8 mouse cellular contexts compared by ENCODE assay signal in genomic region chr17:56163523-56164102, GRCm38 (mm10). TPM values are rescaled to one million over a fixed set of nuclear protein-coding genes. Genes with fewer than 3 reads are reported as not detected.
DNase-seq lines count a peak whose midpoint lies in the region; ATAC-seq and TF ChIP-seq lines count a peak whose summit lies in the region.

No protein-coding gene starts in this region.

- no peak for ATAC-seq in kidney, postnatal 0 days (replicated peaks; ENCODE audit: low FRiP score, low read depth)
- ATAC-seq in limb, embryonic 15.5 days (ENCODE audit: insufficient number of reproducible peaks, low FRiP score, low TSS enrichment, low read depth): no peak
- ATAC-seq in erythroid progenitor cell, adult 5-6 weeks (replicated peaks; ENCODE audit: low FRiP score, poor library complexity, severe bottlenecking): no peak

- H3K4me1 ChIP-seq in kidney, postnatal 0 days (replicated peaks; ENCODE audit: insufficient read depth, low read length): peaks cover 5% of the 10 kb centered on the region
- peaks cover 22% of the 10 kb centered on the region for H3K4me1 ChIP-seq in limb, embryonic 15.5 days
- peaks cover 24% of the 10 kb centered on the region for H3K4me1 ChIP-seq in thymus, adult 2 months (replicated peaks; ENCODE audit: control insufficient read depth, insufficient read depth, low read length)

- peak; percentile 52 for DNase-seq in adrenal gland, postnatal 14 days
- no peak for DNase-seq in adrenal gland, postnatal 4 days (ENCODE audit: low spot score in 2 of 2)
- DNase-seq in kidney, postnatal 0 days (ENCODE audit: low spot score): no peak
- no peak for DNase-seq in kidney, adult 8-10 months
- DNase-seq in thymus, adult 2 months: peak; percentile 72
- DNase-seq in gastrocnemius, postnatal 14 days: no peak

- WGBS in kidney, postnatal 0 days: 66% methylated on average over 6 of the region's 6 CpGs
- WGBS in limb, embryonic 15.5 days: 77% methylated on average over 6 of the region's 6 CpGs
- WGBS in thymus, adult 2 months: 24% methylated on average over 6 of the region's 6 CpGs

- no peak for TF ChIP-seq POLR2A in thymus, adult 2 months (IDR thresholded peaks at IDR 0.05; ENCODE audit: control insufficient read depth, extremely low read depth, insufficient read depth, low read length, poor library complexity)

- H3K9me3 ChIP-seq in kidney, postnatal 0 days (replicated peaks; ENCODE audit: low read length): no peaks in the 10 kb centered on the region
- no peaks in the 10 kb centered on the region for H3K9me3 ChIP-seq in limb, embryonic 15.5 days

- H3K4me2 ChIP-seq in kidney, postnatal 0 days (ENCODE audit: low read length): peak overlapping the region; percentile 60
- peak overlapping the region; percentile 81 for H3K4me2 ChIP-seq in limb, embryonic 15.5 days

- no peaks in the 10 kb centered on the region for H3K36me3 ChIP-seq in kidney, postnatal 0 days (ENCODE audit: insufficient read depth, low read length)
- no peaks in the 10 kb centered on the region for H3K36me3 ChIP-seq in limb, embryonic 15.5 days
- H3K36me3 ChIP-seq in thymus, adult 2 months (ENCODE audit: control insufficient read depth, insufficient read depth, low read length): no peaks in the 10 kb centered on the region

- TF ChIP-seq CTCF in kidney, postnatal 0 days (IDR thresholded peaks at IDR 0.05; ENCODE audit: low read depth): no peak
- no peak for TF ChIP-seq CTCF in thymus, adult 2 months (IDR thresholded peaks at IDR 0.05; ENCODE audit: borderline replicate concordance, control insufficient read depth, extremely low read depth, insufficient read depth, low read length, poor library complexity)

- H3K27ac ChIP-seq in kidney, postnatal 0 days: no peak overlapping the region
- no peak overlapping the region for H3K27ac ChIP-seq in limb, embryonic 15.5 days
- H3K27ac ChIP-seq in thymus, adult 2 months (ENCODE audit: control insufficient read depth, insufficient read depth, low read length): peak overlapping the region; percentile 60

- H3K27me3 ChIP-seq in kidney, postnatal 0 days (ENCODE audit: insufficient read depth, low read length): no peaks in the 10 kb centered on the region
- peaks cover 11% of the 10 kb centered on the region for H3K27me3 ChIP-seq in limb, embryonic 15.5 days
- no peaks in the 10 kb centered on the region for H3K27me3 ChIP-seq in thymus, adult 2 months (ENCODE audit: control insufficient read depth, insufficient read depth, low read length)

- H3K9ac ChIP-seq in kidney, postnatal 0 days (ENCODE audit: low read depth, low read length): no peak overlapping the region
- H3K9ac ChIP-seq in limb, embryonic 15.5 days: no peak overlapping the region

- intact Hi-C loops in gastrocnemius, postnatal 14 days (cut with DNase I; ENCODE audit: low total_unique reads): no loop called here

- H3K4me3 ChIP-seq in kidney, postnatal 0 days (replicated peaks; ENCODE audit: low read depth, low read length): 0 out of 2 replicates have a peak overlapping the region, but pooled peaks have one; percentile 32
- peak overlapping the region; percentile 48; the same call in 1 of the 2 replicates for H3K4me3 ChIP-seq in limb, embryonic 15.5 days
- H3K4me3 ChIP-seq in thymus, adult 2 months (ENCODE audit: control insufficient read depth, insufficient read depth, low read length): peak overlapping the region; percentile 22; the same call in 1 of the 2 replicates

RNA-seq across cellular contexts. Expression of gene Tnfaip8l1, which starts 1.3 kb away (rescaled TPM):
- 8.2 and 8.6 TPM in 2 replicates for total RNA-seq in adrenal gland, postnatal 14 days (2021)
- total RNA-seq in adrenal gland, postnatal 4 days (2021): 1 to 10 TPM; 8.0 to 9.2 TPM
- 7.4 and 7.8 TPM in 2 replicates for polyA plus RNA-seq in kidney, postnatal 0 days (2015; fragmentation: Nextera tagmentation; extraction: Ambion mirVana)
- polyA plus RNA-seq in limb, embryonic 15.5 days (2015; fragmentation: Nextera tagmentation; extraction: Ambion mirVana): 11.3 and 13.1 TPM in 2 replicates
- 21.6 and 26.8 TPM in 2 replicates for polyA plus RNA-seq in thymus, adult 2 months (2012; rRNA removed)
- 1.3 and 1.4 TPM in 2 replicates for total RNA-seq in erythroid progenitor cell, adult 5-6 weeks (2015; ENCODE audit: low replicate concordance)
- total RNA-seq in erythroid progenitor cell, adult 5-6 weeks (2017; ENCODE audit: low replicate concordance): 0.26 and 1.6 TPM in 2 replicates
- total RNA-seq in gastrocnemius, postnatal 14 days (2021): 1 to 10 TPM; 3.5 TPM

RNA-seq across cellular contexts. Expression of gene Mydgf, which starts 20.1 kb away (rescaled TPM):
- 61.6 and 63.5 TPM in 2 replicates for total RNA-seq in adrenal gland, postnatal 14 days (2021)
- 10 to 100 TPM; 65.9 to 66.3 TPM for total RNA-seq in adrenal gland, postnatal 4 days (2021)
- 83.0 and 85.0 TPM in 2 replicates for polyA plus RNA-seq in kidney, postnatal 0 days (2015; fragmentation: Nextera tagmentation; extraction: Ambion mirVana)
- 108 and 119 TPM in 2 replicates for polyA plus RNA-seq in limb, embryonic 15.5 days (2015; fragmentation: Nextera tagmentation; extraction: Ambion mirVana)
- 57.4 and 62.3 TPM in 2 replicates for polyA plus RNA-seq in thymus, adult 2 months (2012; rRNA removed)
- total RNA-seq in erythroid progenitor cell, adult 5-6 weeks (2015; ENCODE audit: low replicate concordance): 9.6 and 11.2 TPM in 2 replicates
- total RNA-seq in erythroid progenitor cell, adult 5-6 weeks (2017; ENCODE audit: low replicate concordance): 5.6 and 6.8 TPM in 2 replicates
- 10 to 100 TPM; 23.4 to 26.4 TPM for total RNA-seq in gastrocnemius, postnatal 14 days (2021)

RNA-seq across cellular contexts. Expression of gene Sema6b, which starts 23.5 kb away (rescaled TPM):
- 11.9 and 15.2 TPM in 2 replicates for total RNA-seq in adrenal gland, postnatal 14 days (2021)
- 10 to 100 TPM in 1 of 2 experiments, 1 to 10 TPM in 1; 9.6 to 12.2 TPM for total RNA-seq in adrenal gland, postnatal 4 days (2021)
- polyA plus RNA-seq in kidney, postnatal 0 days (2015; fragmentation: Nextera tagmentation; extraction: Ambion mirVana): 0.87 and 1.2 TPM in 2 replicates
- polyA plus RNA-seq in limb, embryonic 15.5 days (2015; fragmentation: Nextera tagmentation; extraction: Ambion mirVana): 2.3 and 3.3 TPM in 2 replicates
- 3.8 and 4.9 TPM in 2 replicates for polyA plus RNA-seq in thymus, adult 2 months (2012; rRNA removed)
- total RNA-seq in erythroid progenitor cell, adult 5-6 weeks (2015; ENCODE audit: low replicate concordance): 1.4 TPM in 1 of 2 replicates, not detected in the other
- total RNA-seq in erythroid progenitor cell, adult 5-6 weeks (2017; ENCODE audit: low replicate concordance): 0.83 TPM in 1 of 2 replicates, not detected in the other
- 10 to 100 TPM in 1 of 2 experiments, 1 to 10 TPM in 1; 9.8 to 12.1 TPM for total RNA-seq in gastrocnemius, postnatal 14 days (2021)

RNA-seq across cellular contexts. Expression of gene Lrg1, which starts 41.8 kb away (rescaled TPM):
- total RNA-seq in adrenal gland, postnatal 14 days (2021): 58.3 and 63.2 TPM in 2 replicates
- 10 to 100 TPM in 1 of 2 experiments, 1 to 10 TPM in 1; 5.5 to 10.1 TPM for total RNA-seq in adrenal gland, postnatal 4 days (2021)
- 1.7 and 1.9 TPM in 2 replicates for polyA plus RNA-seq in kidney, postnatal 0 days (2015; fragmentation: Nextera tagmentation; extraction: Ambion mirVana)
- 0.55 and 1.7 TPM in 2 replicates for polyA plus RNA-seq in limb, embryonic 15.5 days (2015; fragmentation: Nextera tagmentation; extraction: Ambion mirVana)
- 23.5 and 27.0 TPM in 2 replicates for polyA plus RNA-seq in thymus, adult 2 months (2012; rRNA removed)
- total RNA-seq in erythroid progenitor cell, adult 5-6 weeks (2015; ENCODE audit: low replicate concordance): 1.7 and 8.6 TPM in 2 replicates
- 3.9 and 6.9 TPM in 2 replicates for total RNA-seq in erythroid progenitor cell, adult 5-6 weeks (2017; ENCODE audit: low replicate concordance)
- 1 to 10 TPM; 2.9 to 5.6 TPM for total RNA-seq in gastrocnemius, postnatal 14 days (2021)

RNA-seq across cellular contexts. Expression of gene Plin5, which starts 46.2 kb away (rescaled TPM):
- 91.4 and 109 TPM in 2 replicates for total RNA-seq in adrenal gland, postnatal 14 days (2021)
- 10 to 100 TPM; 23.1 to 30.6 TPM for total RNA-seq in adrenal gland, postnatal 4 days (2021)
- polyA plus RNA-seq in kidney, postnatal 0 days (2015; fragmentation: Nextera tagmentation; extraction: Ambion mirVana): 1.2 and 1.3 TPM in 2 replicates
- 0.12 and 0.60 TPM in 2 replicates for polyA plus RNA-seq in limb, embryonic 15.5 days (2015; fragmentation: Nextera tagmentation; extraction: Ambion mirVana)
- polyA plus RNA-seq in thymus, adult 2 months (2012; rRNA removed): 6.2 and 11.7 TPM in 2 replicates
- total RNA-seq in erythroid progenitor cell, adult 5-6 weeks (2015; ENCODE audit: low replicate concordance): not detected in 2 replicates
- not detected in 2 replicates for total RNA-seq in erythroid progenitor cell, adult 5-6 weeks (2017; ENCODE audit: low replicate concordance)
- 10 to 100 TPM; 17.6 to 48.3 TPM for total RNA-seq in gastrocnemius, postnatal 14 days (2021)

Comparison
In these comparisons a context has a peak if more than half of its experiments do, and no peak if none do; other contexts are left out.
1. DNase-seq: peak in adrenal gland, postnatal 14 days (single experiment) and thymus, adult 2 months (single experiment); none in adrenal gland, postnatal 4 days (0 of 2), kidney, postnatal 0 days (single experiment), kidney, adult 8-10 months (0 of 2) and gastrocnemius, postnatal 14 days (single experiment).
2. Peak in every context shown above with its lines, with median percentiles within 50 percentile points of each other: H3K4me3 ChIP-seq.